Mouse (Mus musculus) myocyte (in vitro differentiated cells): ENCODE results near the gene Pdcd7. TPM values are rescaled to one million over a fixed set of nuclear protein-coding genes. Genes with fewer than 3 reads are reported as not detected.

Source experiments
- H3K27me3 ChIP-seq: one replicate; pipeline ENCODE4 v1.6.1; 2011; ENCODE audit not compliant: control insufficient read depth, insufficient read depth, insufficient read length
- H3K36me3 ChIP-seq: one replicate; pipeline ENCODE4 v1.6.1; 2011; ENCODE audit not compliant: control insufficient read depth, insufficient read depth
- H3K4me2 ChIP-seq: one replicate; pipeline ENCODE4 v1.6.1; 2011; ENCODE audit warnings: low read depth, control low read depth
- H3K4me3 ChIP-seq: one replicate; pipeline ENCODE4 v1.5.1; 2011; ENCODE audit warnings: mild to moderate bottlenecking, control low read depth, moderate library complexity
- H3K79me2 ChIP-seq: one replicate; pipeline ENCODE4 v1.6.1; 2011; ENCODE audit not compliant: control insufficient read depth, insufficient read depth
- H3ac ChIP-seq: one replicate; pipeline ENCODE4 v1.6.1; 2011; ENCODE audit not compliant: control insufficient read depth, insufficient read length
- CEBPB ChIP-seq: IDR thresholded peaks from 2 replicates; pipeline ENCODE4 v1.6.1; 2011; ENCODE audit warnings: mild to moderate bottlenecking, moderate library complexity; ENCODE audit not compliant: poor library complexity, insufficient read depth, severe bottlenecking
- E2F4 ChIP-seq: IDR thresholded peaks from one replicate; pipeline ENCODE4 v1.6.1; 2011; ENCODE audit warnings: mild to moderate bottlenecking, control low read depth, moderate library complexity; ENCODE audit not compliant: insufficient read depth
- MAX ChIP-seq: IDR thresholded peaks from one replicate; pipeline ENCODE4 v1.6.1; 2011; ENCODE audit warnings: low read depth, mild to moderate bottlenecking, control low read depth
- MYOD1 ChIP-seq, 3 experiments: IDR thresholded peaks; one replicate each; pipeline ENCODE4 v1.6.1; 2011; ENCODE audit warnings: control low read depth in 2 of 3, low read depth in 2 of 3, mild to moderate bottlenecking in 2 of 3, moderate library complexity in 1 of 3; ENCODE audit not compliant: insufficient read length in 2 of 3, control insufficient read depth in 1 of 3
- MYOG ChIP-seq, 3 experiments: IDR thresholded peaks; one replicate each; pipeline ENCODE4 v1.6.1; 2011; ENCODE audit warnings: control low read depth in 2 of 3, low read depth in 2 of 3, mild to moderate bottlenecking in 2 of 3; ENCODE audit not compliant: insufficient read length in 2 of 3, control insufficient read depth in 1 of 3, insufficient read depth in 1 of 3
- POLR2A ChIP-seq: IDR thresholded peaks from one replicate; pipeline ENCODE4 v1.6.1; 2011; ENCODE audit warnings: low read depth, mild to moderate bottlenecking, control low read depth, moderate library complexity; ENCODE audit not compliant: insufficient read length
- POLR2AphosphoS2 ChIP-seq: IDR thresholded peaks from one replicate; pipeline ENCODE4 v1.6.1; 2011; ENCODE audit warnings: low read depth, control low read depth; ENCODE audit not compliant: insufficient read length
- REST ChIP-seq: IDR thresholded peaks from one replicate; pipeline ENCODE4 v1.6.1; 2011; ENCODE audit warnings: mild to moderate bottlenecking, control low read depth, moderate library complexity; ENCODE audit not compliant: insufficient read depth, insufficient read length
- SRF ChIP-seq: IDR thresholded peaks from one replicate; pipeline ENCODE4 v1.6.1; 2011; ENCODE audit warnings: low read depth; ENCODE audit not compliant: control insufficient read depth, insufficient read length
- TCF12 ChIP-seq: IDR thresholded peaks from one replicate; pipeline ENCODE4 v1.6.1; 2011; ENCODE audit warnings: mild to moderate bottlenecking, control low read depth; ENCODE audit not compliant: poor library complexity, insufficient read depth, severe bottlenecking
- TCF3 ChIP-seq: IDR thresholded peaks from one replicate; pipeline ENCODE4 v1.6.1; 2011; ENCODE audit warnings: low read depth, control low read depth; ENCODE audit not compliant: insufficient read length
- USF1 ChIP-seq: IDR thresholded peaks from one replicate; pipeline ENCODE4 v1.6.1; 2011; ENCODE audit warnings: low read depth, mild to moderate bottlenecking, control low read depth, moderate library complexity
- polyA plus RNA-seq: library from polyadenylated mRNA; unstranded; fragments of >200 nt; fragmentation: generic; extraction: Trizol; gene quantifications from one replicate; pipeline ENCODE4 v1.2.1, GENCODE M21; 2012; ENCODE audit warnings: missing spikeins

Gene Pdcd7
- polyA plus RNA-seq, 1 experiment = 8.2 TPM

DNA sequence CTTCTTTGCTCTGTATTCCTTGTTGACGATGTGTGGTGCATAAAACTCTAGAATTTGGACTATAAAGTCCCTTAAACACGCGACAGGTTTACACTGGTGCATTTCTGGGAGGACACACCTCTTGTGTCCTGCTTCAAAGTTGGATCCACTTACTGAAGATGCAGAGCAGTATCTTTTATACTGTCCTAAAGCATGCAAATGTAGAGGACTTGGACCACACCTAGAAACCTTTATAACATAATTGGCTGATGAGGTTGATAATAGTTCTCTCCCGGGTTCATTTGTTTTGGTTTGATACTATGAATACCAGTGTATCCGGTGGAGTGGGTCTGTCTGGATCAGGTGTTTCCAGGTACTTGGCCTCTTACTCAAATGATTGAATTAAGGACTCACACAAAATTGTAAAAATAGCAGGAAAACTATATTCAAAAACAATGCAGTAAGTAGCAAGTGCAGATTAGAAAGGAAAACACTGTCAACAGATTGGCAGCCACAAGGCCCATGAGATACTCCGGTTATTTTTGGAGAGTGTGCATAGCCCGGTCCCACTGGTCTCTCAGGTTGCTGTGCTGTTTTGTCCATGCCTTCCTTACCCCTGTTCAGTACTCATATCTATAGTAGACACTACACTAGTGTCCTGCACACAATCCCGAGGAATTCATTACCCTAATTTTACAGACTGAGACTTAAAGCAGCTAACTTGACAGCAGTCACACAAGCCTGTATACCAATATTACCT, 1.4 kb downstream of the Pdcd7 start:
- peak overlapping the region; percentile 88 for H3ac ChIP-seq
- peak overlapping the region; percentile 41 for H3K4me3 ChIP-seq
- TF ChIP-seq E2F4 (no peak), MYOG (IDR thresholded peaks at IDR 0.05; ENCODE audit: control insufficient read depth in 1 of 3, insufficient read depth in 1 of 3, insufficient read length in 2 of 3, low read depth in 2 of 3) (no peak), TCF3 (no peak), CEBPB (no peak), MYOD1 (IDR thresholded peaks at IDR 0.05; ENCODE audit: control insufficient read depth in 1 of 3, insufficient read length in 2 of 3, low read depth in 2 of 3) (no peak), MAX (no peak), USF1 (no peak), POLR2AphosphoS2 (no peak), REST (no peak)
- peaks cover 52% of the 10 kb centered on the region for H3K79me2 ChIP-seq
- peak overlapping the region; percentile 86 for H3K4me2 ChIP-seq
- H3K27me3 ChIP-seq = no peaks in the 10 kb centered on the region
- H3K36me3 ChIP-seq = no peaks in the 10 kb centered on the region

DNA sequence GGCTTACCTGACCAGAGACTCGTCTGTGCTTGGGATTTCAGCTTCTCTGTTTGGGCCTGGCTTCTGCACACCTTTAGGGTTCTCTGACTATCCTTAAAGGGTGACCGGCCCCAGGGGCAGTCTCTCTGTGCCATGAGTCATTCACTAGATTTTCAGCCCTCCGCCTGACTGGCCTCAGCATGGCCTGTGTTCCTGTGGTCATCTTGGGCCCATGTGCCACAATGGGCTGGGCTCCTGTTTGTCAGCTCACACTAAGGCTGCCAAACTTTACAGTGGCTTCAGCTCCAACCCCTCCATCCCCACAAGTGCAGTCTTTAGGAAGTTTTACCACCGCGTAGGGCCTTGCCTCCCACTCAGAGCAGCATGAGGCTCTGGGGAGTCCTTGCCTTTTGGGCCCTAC, 7.3 kb downstream of the Pdcd7 start:
- TF ChIP-seq SRF = no peak
- TF ChIP-seq MAX = no peak
- TF ChIP-seq E2F4 = no peak
- no peak for TF ChIP-seq CEBPB
- TF ChIP-seq TCF12 = no peak
- TF ChIP-seq POLR2A = no peak
- no peak overlapping the region for H3K4me2 ChIP-seq
- peaks cover 22% of the 10 kb centered on the region for H3K36me3 ChIP-seq
- H3K79me2 ChIP-seq = peaks cover 55% of the 10 kb centered on the region
- no peaks in the 10 kb centered on the region for H3K27me3 ChIP-seq
- H3ac ChIP-seq = no peak overlapping the region
- no peak overlapping the region for H3K4me3 ChIP-seq

- H3K79me2 ChIP-seq = peaks cover 24% of the 10 kb centered on the region
- H3K4me3 ChIP-seq = no peak overlapping the region
- no peaks in the 10 kb centered on the region for H3K27me3 ChIP-seq
- TF ChIP-seq TCF12 (no peak), POLR2AphosphoS2 (no peak), POLR2A (no peak), MYOG (IDR thresholded peaks at IDR 0.05; ENCODE audit: control insufficient read depth in 1 of 3, insufficient read depth in 1 of 3, insufficient read length in 2 of 3, low read depth in 2 of 3) (no peak), REST (no peak), TCF3 (no peak), CEBPB (no peak), USF1 (no peak), E2F4 (no peak), MYOD1 (IDR thresholded peaks at IDR 0.05; ENCODE audit: control insufficient read depth in 1 of 3, insufficient read length in 2 of 3, low read depth in 2 of 3) (no peak), MAX (no peak), SRF (no peak)
- no peak overlapping the region for H3ac ChIP-seq
- no peak overlapping the region for H3K4me2 ChIP-seq
- H3K36me3 ChIP-seq = peaks cover 39% of the 10 kb centered on the region
Measured at GRCm38 (mm10) chr9:65356561-65356960, 10.7 kb downstream of the Pdcd7 start.

- H3K36me3 ChIP-seq = peaks cover 40% of the 10 kb centered on the region
- H3K4me3 ChIP-seq = no peak overlapping the region
- no peaks in the 10 kb centered on the region for H3K27me3 ChIP-seq
- TF ChIP-seq SRF (no peak), CEBPB (no peak), TCF12 (no peak), POLR2A (no peak), E2F4 (no peak), TCF3 (no peak), POLR2AphosphoS2 (no peak), MYOG (IDR thresholded peaks at IDR 0.05; ENCODE audit: control insufficient read depth in 1 of 3, insufficient read depth in 1 of 3, insufficient read length in 2 of 3, low read depth in 2 of 3) (no peak), USF1 (no peak), MAX (no peak), MYOD1 (IDR thresholded peaks at IDR 0.05; ENCODE audit: control insufficient read depth in 1 of 3, insufficient read length in 2 of 3, low read depth in 2 of 3) (no peak), REST (no peak)
- no peak overlapping the region for H3K4me2 ChIP-seq
- peaks cover 20% of the 10 kb centered on the region for H3K79me2 ChIP-seq
- no peak overlapping the region for H3ac ChIP-seq
Measured at GRCm38 (mm10) chr9:65356971-65357370, 11.1 kb downstream of the Pdcd7 start.

GRCm38 (mm10) chr9:65358956-65359480, 13.1 kb downstream of the Pdcd7 start:
- H3K36me3 ChIP-seq = peaks cover 40% of the 10 kb centered on the region
- H3ac ChIP-seq = no peak overlapping the region
- peaks cover 10% of the 10 kb centered on the region for H3K79me2 ChIP-seq
- no peaks in the 10 kb centered on the region for H3K27me3 ChIP-seq
- H3K4me3 ChIP-seq = no peak overlapping the region
- TF ChIP-seq REST (no peak), USF1 (no peak), SRF (no peak), TCF3 (no peak), POLR2A (no peak), MYOG (IDR thresholded peaks at IDR 0.05; ENCODE audit: control insufficient read depth in 1 of 3, insufficient read depth in 1 of 3, insufficient read length in 2 of 3, low read depth in 2 of 3) (no peak)
- H3K4me2 ChIP-seq = no peak overlapping the region
